Mouse (Mus musculus) cortical plate, adult 2 months (tissue): ENCODE data around the gene Prpf6.

Experiments
- CTCF ChIP-seq: fragments of 200-500 bp; IDR thresholded peaks from 2 replicates; pipeline ENCODE4 v1.5.1; 2011; ENCODE audit warnings: mild to moderate bottlenecking, control low read depth, low read length; ENCODE audit not compliant: insufficient read depth; ENCODE audit errors: extremely low read depth
- POLR2A ChIP-seq: fragments of 200-500 bp; IDR thresholded peaks from 2 replicates; pipeline ENCODE4 v1.6.1; 2011; ENCODE audit warnings: mild to moderate bottlenecking, low read length, control low read depth; ENCODE audit not compliant: insufficient read depth; ENCODE audit errors: extremely low read depth

DNA sequence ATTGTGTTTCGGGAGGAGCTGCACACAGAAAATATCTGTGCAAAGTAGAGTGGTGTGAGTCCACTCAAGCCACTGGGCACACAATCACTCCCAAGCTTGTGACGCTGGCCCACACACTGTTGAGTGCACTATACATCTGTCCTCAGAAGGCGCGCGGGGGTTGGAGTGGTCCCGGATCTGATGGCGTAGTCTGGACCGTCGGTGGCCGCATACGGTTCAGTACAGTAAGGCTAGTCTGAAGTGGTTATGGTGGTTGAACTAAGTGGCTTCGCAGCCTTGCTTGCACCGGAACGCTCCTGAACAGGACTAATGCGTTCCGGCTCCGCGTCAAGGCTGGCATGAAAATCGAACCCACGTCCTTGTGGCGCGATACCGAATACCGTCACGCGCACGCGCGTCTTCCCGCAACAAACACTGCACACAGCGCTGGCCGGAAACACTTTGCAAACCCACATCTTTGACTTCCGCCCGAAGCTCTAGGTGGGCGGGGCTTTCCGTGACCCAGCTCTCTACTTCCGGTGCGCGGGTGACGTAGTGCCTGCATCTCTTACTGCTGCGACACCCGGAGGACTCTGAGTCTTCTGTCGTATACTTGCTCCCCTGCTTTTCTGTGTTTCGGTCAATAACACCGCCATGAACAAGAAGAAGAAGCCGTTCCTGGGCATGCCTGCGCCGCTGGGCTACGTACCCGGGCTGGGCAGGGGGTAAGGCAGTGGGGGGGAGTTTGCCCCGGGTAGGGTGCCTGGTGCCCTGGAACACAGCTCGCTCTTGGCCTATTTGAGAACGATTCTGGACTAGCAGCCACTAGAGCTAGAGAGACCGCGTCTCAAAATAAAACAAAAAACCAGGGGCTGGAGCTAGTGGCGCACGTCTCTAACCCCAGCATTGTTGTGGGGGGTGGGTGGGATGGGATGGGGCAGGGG is 9.4 kb downstream of the Prpf6 start:
- TF ChIP-seq CTCF (no peak), POLR2A (peak; percentile 92)
